Mouse (Mus musculus) olfactory bulb, adult 2 months (tissue): ENCODE results near the gene Ciapin1. TPM values are rescaled to one million over a fixed set of nuclear protein-coding genes. Genes with fewer than 3 reads are reported as not detected.

Experiments used
- H3K27ac ChIP-seq: fragments of 200-500 bp; 2 replicates; pipeline ENCODE4 v1.5.1; 2012; ENCODE audit warnings: low read depth, low read length; ENCODE audit not compliant: insufficient read depth
- H3K4me1 ChIP-seq: fragments of 200-500 bp; 2 replicates; pipeline ENCODE4 v1.6.1; 2012; ENCODE audit warnings: low read length; ENCODE audit not compliant: control insufficient read depth, insufficient read depth
- H3K4me3 ChIP-seq: fragments of 200-500 bp; 2 replicates; pipeline ENCODE4 v1.5.1; 2012; ENCODE audit warnings: mild to moderate bottlenecking, low read depth, low read length, moderate library complexity; ENCODE audit not compliant: insufficient read depth
- CTCF ChIP-seq: fragments of 200-500 bp; IDR thresholded peaks from 2 replicates; pipeline ENCODE4 v1.5.1; 2012; ENCODE audit warnings: low read depth, mild to moderate bottlenecking, low read length, moderate library complexity; ENCODE audit not compliant: insufficient read depth
- POLR2A ChIP-seq: fragments of 200-500 bp; IDR thresholded peaks from 2 replicates; pipeline ENCODE4 v1.6.1; 2012; ENCODE audit warnings: mild to moderate bottlenecking, low read depth, low read length, moderate library complexity; ENCODE audit not compliant: insufficient read depth
- WGBS: fragments of 180-500 bp; shearing (Covaris S2); methylation state at CpG from one replicate; pipeline ENCODE4 v1.1.7; 2018; 5-methylcytosine and 5-hydroxymethylcytosine counted together
- polyA plus RNA-seq: library from polyadenylated mRNA; stranded (reverse); fragments of >200 nt; gene quantifications from 2 replicates; pipeline ENCODE4 v1.2.4, GENCODE M21; 2012; ENCODE audit warnings: low replicate concordance; ENCODE audit not compliant: missing spikeins, insufficient read depth, insufficient read length

Ciapin1 gene
- polyA plus RNA-seq, 1 experiment, result not detected

GRCm38 (mm10) chr8:94828284-94828683, 9.9 kb downstream of the Ciapin1 start:
- TF ChIP-seq POLR2A (no peak), CTCF (no peak)
- WGBS, result 87% methylated on average over 6 of the region's 6 CpGs
- Histone ChIP-seq H3K27ac (no peak overlapping the region), H3K4me3 (no peak overlapping the region), H3K4me1 (no peaks in the 10 kb centered on the region)

- H3K27ac ChIP-seq, result no peak overlapping the region
- H3K4me3 ChIP-seq, result no peak overlapping the region
- TF ChIP-seq CTCF (no peak), POLR2A (no peak)
- WGBS, result 90% methylated on average over 5 of the region's 5 CpGs
- H3K4me1 ChIP-seq, result peaks cover 5% of the 10 kb centered on the region; the same call in 1 of the 2 replicates
Observed at GRCm38 (mm10) chr8:94826210-94826609, 11.9 kb downstream of the Ciapin1 start.

- no peak for TF ChIP-seq POLR2A
- TF ChIP-seq CTCF, result no peak
- peaks cover 5% of the 10 kb centered on the region; the same call in 1 of the 2 replicates for H3K4me1 ChIP-seq
- H3K27ac ChIP-seq, result no peak overlapping the region
- 82% methylated on average over 6 of the region's 6 CpGs for WGBS
- no peak overlapping the region for H3K4me3 ChIP-seq
Observed at GRCm38 (mm10) chr8:94825170-94825569, 13.0 kb downstream of the Ciapin1 start.

- no peak overlapping the region for H3K4me3 ChIP-seq
- no peak overlapping the region for H3K27ac ChIP-seq
- TF ChIP-seq CTCF, result 0 out of 2 replicates have a peak, but pooled peaks have one; percentile 21
- no peak for TF ChIP-seq POLR2A
- WGBS, result 73% methylated on average over 23 of the region's 23 CpGs
- H3K4me1 ChIP-seq, result peaks cover 5% of the 10 kb centered on the region; the same call in 1 of the 2 replicates
Observed at GRCm38 (mm10) chr8:94822637-94823560, 15.3 kb downstream of the Ciapin1 start.

- 76% methylated on average over 2 of the region's 2 CpGs for WGBS
- Histone ChIP-seq H3K4me3 (no peak overlapping the region), H3K4me1 (peaks cover 5% of the 10 kb centered on the region; the same call in 1 of the 2 replicates), H3K27ac (no peak overlapping the region)
- no peak for TF ChIP-seq CTCF
- no peak for TF ChIP-seq POLR2A
Observed at GRCm38 (mm10) chr8:94821381-94821780, 16.8 kb downstream of the Ciapin1 start.

- Histone ChIP-seq H3K4me3 (no peak overlapping the region), H3K4me1 (peaks cover 5% of the 10 kb centered on the region; the same call in 1 of the 2 replicates), H3K27ac (no peak overlapping the region)
- WGBS, result 80% methylated on average over 7 of the region's 7 CpGs
- no peak for TF ChIP-seq CTCF
- TF ChIP-seq POLR2A, result no peak
Observed at GRCm38 (mm10) chr8:94820553-94820952, 17.6 kb downstream of the Ciapin1 start.

GRCm38 (mm10) chr8:94819671-94820179, 18.4 kb downstream of the Ciapin1 start:
- TF ChIP-seq CTCF (no peak), POLR2A (no peak)
- peaks cover 5% of the 10 kb centered on the region; the same call in 1 of the 2 replicates for H3K4me1 ChIP-seq
- no peak overlapping the region for H3K27ac ChIP-seq
- 88% methylated on average over 6 of the region's 6 CpGs for WGBS
- no peak overlapping the region for H3K4me3 ChIP-seq

- Histone ChIP-seq H3K27ac (no peak overlapping the region), H3K4me3 (no peak overlapping the region), H3K4me1 (peaks cover 4% of the 10 kb centered on the region; the same call in 1 of the 2 replicates)
- WGBS, result 86% methylated on average over 11 of the region's 11 CpGs
- TF ChIP-seq CTCF (no peak), POLR2A (no peak)
Observed at GRCm38 (mm10) chr8:94817933-94818332, 20.2 kb downstream of the Ciapin1 start.

- WGBS, result 0% methylated on average over 1 of the region's 1 CpGs
- no peak overlapping the region for H3K4me3 ChIP-seq
- no peak overlapping the region for H3K27ac ChIP-seq
- peaks cover 5% of the 10 kb centered on the region; the same call in 1 of the 2 replicates for H3K4me1 ChIP-seq
- TF ChIP-seq POLR2A (no peak), CTCF (no peak)
Observed at GRCm38 (mm10) chr8:94814556-94814955, 23.6 kb downstream of the Ciapin1 start.
